Mouse (Mus musculus) bone marrow, adult 2 months (tissue): Measurements from ENCODE around the gene Tpm4. TPM values are rescaled to one million over a fixed set of nuclear protein-coding genes. Genes with fewer than 3 reads are reported as not detected.
A peak's percentile ranks its signal among the peaks of the same experiment; 100 is the strongest.

Experiments used
- H3K27ac ChIP-seq: fragments of 200-500 bp; 2 replicates; pipeline ENCODE4 v1.5.1; 2012; ENCODE audit warnings: low read depth, mild to moderate bottlenecking, control low read depth, inconsistent platforms, low read length; ENCODE audit not compliant: control insufficient read depth, poor library complexity, insufficient read depth
- H3K4me1 ChIP-seq: fragments of 200-500 bp; 2 replicates; pipeline ENCODE4 v1.6.1; 2011; ENCODE audit warnings: low read length; ENCODE audit not compliant: control insufficient read depth, insufficient read depth
- H3K4me3 ChIP-seq: fragments of 200-500 bp; replicated peaks from 2 replicates; pipeline ENCODE3; 2011; ENCODE audit warnings: mild to moderate bottlenecking, low read depth, low read length, control low read depth; ENCODE audit not compliant: control insufficient read depth
- CTCF ChIP-seq: fragments of 200-500 bp; IDR thresholded peaks from 2 replicates; pipeline ENCODE4 v1.5.1; 2011; ENCODE audit warnings: low read length, control low read depth; ENCODE audit not compliant: control insufficient read depth, insufficient read depth
- POLR2A ChIP-seq: fragments of 200-500 bp; IDR thresholded peaks from 2 replicates; pipeline ENCODE4 v1.6.1; 2011; ENCODE audit warnings: low read depth, mild to moderate bottlenecking, control low read depth, low read length, borderline replicate concordance; ENCODE audit not compliant: control insufficient read depth
- WGBS: fragments of 180-500 bp; shearing (Covaris S2); methylation state at CpG from one replicate; pipeline ENCODE4 v1.1.7; 2018; 5-methylcytosine and 5-hydroxymethylcytosine counted together
- polyA plus RNA-seq: library from polyadenylated mRNA; stranded (reverse); fragments of >200 nt; gene quantifications from 2 replicates; pipeline ENCODE4 v1.2.4, GENCODE M21; 2011; ENCODE audit warnings: low replicate concordance; ENCODE audit not compliant: missing spikeins, insufficient read depth, insufficient read length

The Tpm4 gene
- polyA plus RNA-seq, 1 experiment: 138 TPM

GRCm38 (mm10) chr8:72145511-72145910, 10.7 kb downstream of the Tpm4 start:
- 61% methylated on average over 3 of the region's 3 CpGs for WGBS
- Histone ChIP-seq H3K4me1 (peaks cover 5% of the 10 kb centered on the region; the same call in 1 of the 2 replicates), H3K27ac (no peak overlapping the region), H3K4me3 (no peak overlapping the region)
- no peak for TF ChIP-seq POLR2A
- TF ChIP-seq CTCF: no peak

- TF ChIP-seq CTCF (no peak), POLR2A (no peak)
- Histone ChIP-seq H3K4me3 (no peak overlapping the region), H3K27ac (no peak overlapping the region), H3K4me1 (peaks cover 5% of the 10 kb centered on the region; the same call in 1 of the 2 replicates)
- WGBS: 60% methylated on average over 1 of the region's 1 CpGs
Measured at GRCm38 (mm10) chr8:72146056-72146455, 11.3 kb downstream of the Tpm4 start.

GRCm38 (mm10) chr8:72146556-72146955, 11.8 kb downstream of the Tpm4 start:
- WGBS: 85% methylated on average over 3 of the region's 3 CpGs
- Histone ChIP-seq H3K4me1 (peaks cover 8% of the 10 kb centered on the region; the same call in 1 of the 2 replicates), H3K4me3 (no peak overlapping the region), H3K27ac (no peak overlapping the region)
- TF ChIP-seq POLR2A (no peak), CTCF (no peak)

GRCm38 (mm10) chr8:72147266-72147665, 12.5 kb downstream of the Tpm4 start:
- Histone ChIP-seq H3K4me3 (no peak overlapping the region), H3K4me1 (peaks cover 8% of the 10 kb centered on the region; the same call in 1 of the 2 replicates), H3K27ac (no peak overlapping the region)
- no peak for TF ChIP-seq POLR2A
- TF ChIP-seq CTCF: no peak
- 74% methylated on average over 2 of the region's 2 CpGs for WGBS

GRCm38 (mm10) chr8:72149056-72149455, 14.3 kb downstream of the Tpm4 start:
- TF ChIP-seq CTCF: no peak
- no peak for TF ChIP-seq POLR2A
- Histone ChIP-seq H3K4me1 (peaks cover 8% of the 10 kb centered on the region; the same call in 1 of the 2 replicates), H3K27ac (no peak overlapping the region), H3K4me3 (no peak overlapping the region)
- WGBS: 82% methylated on average over 1 of the region's 1 CpGs

- TF ChIP-seq POLR2A (no peak), CTCF (no peak)
- Histone ChIP-seq H3K27ac (peak overlapping the region; percentile 45; the same call in 1 of the 2 replicates), H3K4me3 (no peak overlapping the region), H3K4me1 (peaks cover 2% of the 10 kb centered on the region; the same call in 1 of the 2 replicates)
- WGBS: 14% methylated on average over 3 of the region's 3 CpGs
Measured at GRCm38 (mm10) chr8:72151418-72152078, 16.8 kb downstream of the Tpm4 start.

- Histone ChIP-seq H3K27ac (no peak overlapping the region), H3K4me3 (no peak overlapping the region), H3K4me1 (peaks cover 2% of the 10 kb centered on the region; the same call in 1 of the 2 replicates)
- TF ChIP-seq CTCF: no peak
- no peak for TF ChIP-seq POLR2A
Measured at GRCm38 (mm10) chr8:72153382-72153781, 18.6 kb downstream of the Tpm4 start.

- H3K4me3 ChIP-seq: no peak overlapping the region
- WGBS: 89% methylated on average over 2 of the region's 2 CpGs
- TF ChIP-seq CTCF (no peak), POLR2A (no peak)
- H3K4me1 ChIP-seq: peaks cover 6% of the 10 kb centered on the region
- no peak overlapping the region for H3K27ac ChIP-seq
Measured at GRCm38 (mm10) chr8:72158096-72158495, 23.3 kb downstream of the Tpm4 start.
